Mouse (Mus musculus) effector memory CD4-positive, alpha-beta T cell, adult 7 months (primary cell): ENCODE results near the gene Gm21028. TPM values are rescaled to one million over a fixed set of nuclear protein-coding genes. Genes with fewer than 3 reads are reported as not detected.

Experiments
- polyA plus RNA-seq: library from polyadenylated mRNA; unstranded; fragments of 100-300 nt; shearing (Covaris generic); gene quantifications from one replicate; pipeline ENCODE4 v1.2.1, GENCODE M21; 2017

The Gm21028 gene
- not detected for polyA plus RNA-seq

GRCm38 (mm10) chr7:42578488-42578887 is at the start of gene Gm21028:
Gm21028 (minus strand) TSS chr7:42578588.

GRCm38 (mm10) chr7:42592413-42592812 is 14.0 kb upstream of the Gm21028 start, which contains the start of gene Zfp977:
Zfp977 (minus strand) TSS chr7:42592547.

Other genes starting within 250 kb of the Gm21028 start
- gene 4933421I07Rik, start 130.5 kb downstream of the Gm21028 start, polyA plus RNA-seq: 0.33 TPM
- gene Zfp141, start 72.8 kb downstream of the Gm21028 start, polyA plus RNA-seq: 13.4 TPM
- gene Zfp977, start 14.0 kb upstream of the Gm21028 start, polyA plus RNA-seq: not detected
- gene Zfp976, start 64.0 kb upstream of the Gm21028 start, polyA plus RNA-seq: 0.93 TPM
- gene Zfp975, start 114.2 kb upstream of the Gm21028 start, polyA plus RNA-seq: 0.90 TPM
- not detected for gene Gm17067, start 148.4 kb upstream of the Gm21028 start, polyA plus RNA-seq
- gene Vmn2r62, start 214.9 kb upstream of the Gm21028 start, polyA plus RNA-seq: not detected